Mouse (Mus musculus) kidney, postnatal 4 days (tissue): ENCODE results near the gene Ifng.
"Not testable (repeated sequence)": the region's sequence is repeated elsewhere in the genome, so short reads cannot be mapped to it uniquely, and the experiment has no call there.

Experiments
- DNase-seq, 2 experiments: peaks; one replicate each; pipeline ENCODE4 v3.0.0; 2021; ENCODE audit warnings: mixed read lengths in 2 of 2

The Ifng gene

DNA sequence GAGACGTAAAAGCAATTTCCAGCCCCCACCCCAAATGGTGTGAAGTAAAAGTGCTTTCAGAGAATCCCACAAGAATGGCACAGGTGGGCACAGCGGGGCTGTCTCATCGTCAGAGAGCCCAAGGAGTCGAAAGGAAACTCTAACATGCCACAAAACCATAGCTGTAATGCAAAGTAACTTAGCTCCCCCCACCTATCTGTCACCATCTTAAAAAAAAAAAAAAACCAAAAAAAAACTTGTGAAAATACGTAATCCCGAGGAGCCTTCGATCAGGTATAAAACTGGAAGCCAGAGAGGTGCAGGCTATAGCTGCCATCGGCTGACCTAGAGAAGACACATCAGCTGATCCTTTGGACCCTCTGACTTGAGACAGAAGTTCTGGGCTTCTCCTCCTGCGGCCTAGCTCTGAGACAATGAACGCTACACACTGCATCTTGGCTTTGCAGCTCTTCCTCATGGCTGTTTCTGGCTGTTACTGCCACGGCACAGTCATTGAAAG, at the start of gene Ifng:
Gene Ifng (plus strand): TSS at position 305 of the 499 bp plus-strand sequence.
- no peak for DNase-seq

DNA sequence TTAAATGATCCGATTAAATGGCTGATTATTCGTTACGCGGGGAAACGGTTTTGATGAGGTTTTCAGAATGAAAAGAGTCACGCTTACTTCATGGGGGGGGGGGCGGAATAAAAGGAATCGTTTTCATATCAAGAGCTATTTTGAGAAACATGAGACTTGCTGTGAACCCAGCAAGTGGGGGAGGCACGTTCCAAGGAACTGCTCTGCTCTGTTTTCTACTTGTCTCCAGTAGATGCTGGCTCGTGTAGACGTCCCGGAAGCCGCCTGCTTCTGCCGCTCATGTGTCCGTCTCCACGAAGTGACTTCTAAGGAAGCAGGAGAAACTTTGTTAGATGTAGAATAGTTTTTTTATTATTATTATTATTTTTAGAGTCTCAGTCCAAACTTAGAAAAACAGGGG, 40.9 kb upstream of the Ifng start:
- peak in 1 of 2 experiments; percentile 3 for DNase-seq

DNA sequence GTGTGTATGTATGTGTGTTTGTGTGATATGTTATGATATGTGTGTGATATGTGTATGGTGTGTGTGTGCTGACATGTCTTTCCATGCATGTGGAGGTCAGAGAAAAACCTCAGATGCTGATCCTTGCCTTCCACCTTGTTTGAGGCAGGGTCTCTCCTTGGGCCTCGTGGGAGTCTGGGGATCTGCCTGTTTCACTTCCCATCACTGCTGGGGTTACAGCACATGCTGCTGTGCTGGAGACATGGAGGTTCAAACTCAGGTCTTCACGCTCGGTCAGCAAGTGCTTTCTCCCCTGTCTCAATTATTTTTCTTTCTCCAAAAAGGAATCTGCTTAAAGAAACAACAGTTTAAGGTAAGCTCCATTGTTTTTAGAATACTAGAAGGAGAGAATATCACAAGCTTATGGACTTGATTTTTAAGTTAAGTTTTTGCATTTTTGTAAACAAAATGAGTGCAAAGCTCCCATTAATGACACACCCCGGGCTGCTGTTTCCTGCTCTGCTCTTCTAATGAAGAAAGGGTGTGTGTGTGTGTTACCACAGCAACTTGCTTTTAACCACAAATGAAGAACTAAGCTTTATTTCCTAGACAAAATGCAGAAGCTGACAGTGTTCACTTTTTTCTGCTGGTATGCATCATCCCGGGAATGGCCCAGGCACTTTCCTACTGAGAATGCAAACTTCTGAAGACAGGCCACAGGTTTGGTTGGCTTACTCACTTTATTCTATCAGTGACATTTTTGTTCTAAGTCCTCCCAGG, 34.2 kb upstream of the Ifng start:
- no peak for DNase-seq

DNA sequence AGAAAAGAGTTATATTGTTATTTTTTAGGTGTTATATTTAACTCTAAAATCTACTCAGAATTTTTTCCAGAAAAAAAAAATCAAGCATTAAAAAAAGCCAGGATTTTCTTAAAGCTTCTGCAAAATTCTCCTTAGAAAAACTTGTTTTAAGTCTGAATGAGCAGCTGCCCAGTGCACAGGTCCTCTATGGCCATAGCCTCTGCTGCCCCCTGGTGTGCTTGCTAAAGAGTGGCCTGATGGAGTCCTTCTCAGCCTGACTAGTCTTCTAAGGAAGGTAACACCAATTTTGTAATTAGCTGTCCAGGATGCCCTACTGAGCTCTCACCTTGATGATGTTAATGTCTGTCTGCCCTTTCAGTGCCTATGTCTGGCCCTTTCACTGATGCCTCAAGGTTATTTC, 29.5 kb upstream of the Ifng start:
- DNase-seq = peak; percentile 20 to 31

DNA sequence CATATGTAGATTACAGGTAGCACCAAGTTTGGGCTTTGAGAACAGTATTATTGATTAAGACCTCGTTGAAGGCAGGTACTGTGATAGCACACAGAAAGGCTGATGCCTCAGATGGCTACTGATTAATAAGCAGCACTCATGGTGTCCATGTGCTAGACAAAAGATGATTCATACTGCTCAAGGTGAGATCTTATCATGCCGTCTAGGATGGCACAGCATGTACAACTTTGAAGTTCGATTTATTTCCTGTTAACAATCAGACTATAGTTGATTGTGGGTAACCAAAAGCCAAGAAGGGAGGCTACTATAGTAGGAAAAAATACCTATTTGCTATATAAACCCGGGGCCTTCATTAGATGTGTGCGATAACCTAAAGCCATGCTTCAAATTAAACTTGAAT, 28.1 kb upstream of the Ifng start:
- no peak for DNase-seq

DNA sequence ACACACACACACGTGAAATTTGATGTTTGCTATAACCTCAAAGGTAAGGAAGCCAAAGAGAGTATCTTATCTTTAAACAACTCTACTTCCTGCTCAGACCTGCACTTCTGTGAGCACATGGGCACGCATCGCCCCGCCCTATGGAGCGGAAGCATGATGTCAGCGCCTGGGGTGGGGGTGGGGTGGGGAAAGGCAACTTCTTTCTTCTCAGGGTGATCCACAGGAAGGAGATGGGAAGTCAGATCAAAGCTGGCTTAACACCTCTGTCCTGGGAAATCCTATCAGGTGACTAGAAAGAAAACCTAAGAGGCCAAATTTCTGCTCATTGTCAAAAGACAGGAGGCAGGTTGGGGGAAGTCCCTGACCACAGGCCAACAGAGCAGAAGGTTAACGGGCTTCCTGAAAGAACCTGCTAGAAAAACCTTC, 21.8 kb upstream of the Ifng start:
- DNase-seq = no peak

DNA sequence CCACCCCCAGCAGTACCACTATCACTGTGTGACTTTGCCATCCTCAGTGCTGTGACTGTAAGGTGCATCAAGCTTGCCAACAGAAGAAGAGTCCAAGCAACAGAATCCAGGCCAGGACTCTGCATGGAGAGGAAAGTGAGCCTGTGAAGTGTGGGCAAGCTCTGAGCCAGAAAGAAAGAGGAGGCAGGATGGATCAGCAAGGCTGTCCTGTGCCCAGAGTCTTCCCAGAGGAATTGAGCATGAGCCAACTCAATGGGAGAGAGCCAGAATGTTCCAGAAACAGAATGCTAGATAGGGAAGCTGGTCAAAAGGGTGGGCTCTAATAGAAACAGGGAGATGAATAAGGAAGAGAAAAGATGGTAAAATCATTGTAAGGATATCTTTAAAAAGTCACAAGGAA, 19.9 kb upstream of the Ifng start:
- no peak for DNase-seq

DNA sequence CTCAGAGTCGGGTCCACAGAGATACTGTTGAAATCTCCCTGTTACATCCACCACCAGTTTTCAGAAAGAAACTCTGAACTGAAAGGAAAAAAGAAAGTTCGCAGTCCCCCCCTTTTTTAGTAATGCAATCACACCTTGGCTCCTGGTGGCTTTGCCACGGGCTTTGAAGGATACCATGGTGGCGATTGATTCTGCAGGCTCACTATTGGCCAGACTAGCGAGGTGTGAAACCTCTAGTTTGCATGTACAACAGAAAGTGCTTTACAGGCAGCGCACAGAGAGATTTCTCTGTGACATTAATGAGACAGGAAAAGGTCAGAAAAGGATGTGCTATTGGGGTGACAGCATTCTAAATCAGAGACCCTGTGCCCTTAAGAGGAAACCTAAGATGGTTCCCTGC, 5.3 kb upstream of the Ifng start:
- no peak for DNase-seq

DNA sequence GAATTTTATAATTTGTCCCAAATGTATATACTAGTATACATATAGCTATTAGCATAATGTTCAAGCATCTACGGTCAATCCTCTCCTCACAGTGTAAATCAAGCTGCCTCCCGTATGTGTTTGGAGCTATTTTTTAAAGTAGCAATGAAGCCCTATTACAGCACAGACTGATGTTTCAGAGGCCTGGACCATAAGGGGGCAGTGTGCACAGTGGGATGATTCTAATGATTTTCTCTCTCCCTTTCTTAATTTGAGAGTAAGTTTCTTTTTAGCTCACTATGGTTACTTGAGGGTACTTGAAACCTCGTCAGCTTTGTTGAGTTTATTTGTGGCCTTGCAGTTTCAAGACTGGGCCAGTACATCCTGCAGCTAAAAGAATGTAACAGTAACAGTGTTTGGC, 1.1 kb downstream of the Ifng start:
- DNase-seq = peak; percentile 33 to 45

DNA sequence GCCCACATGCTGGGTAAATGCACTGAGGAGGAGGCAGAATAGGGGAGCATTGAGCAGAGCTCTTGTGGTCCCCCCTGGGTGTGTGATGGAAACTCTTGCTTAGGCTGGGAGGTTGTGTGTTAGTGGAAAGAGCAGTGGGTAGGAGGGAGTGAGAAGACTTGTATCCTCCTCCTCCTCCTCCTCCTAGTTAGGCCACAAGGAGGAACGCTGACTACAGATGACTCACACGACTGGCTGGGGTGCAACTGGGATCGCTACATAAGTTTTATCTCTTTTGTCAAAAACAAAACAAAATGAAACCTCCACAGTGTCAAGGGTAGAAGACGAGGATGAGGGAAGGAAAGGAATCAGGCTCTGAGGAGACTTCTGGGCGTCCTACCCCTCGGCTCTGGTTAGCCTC, 2.2 kb downstream of the Ifng start:
- no peak for DNase-seq

DNA sequence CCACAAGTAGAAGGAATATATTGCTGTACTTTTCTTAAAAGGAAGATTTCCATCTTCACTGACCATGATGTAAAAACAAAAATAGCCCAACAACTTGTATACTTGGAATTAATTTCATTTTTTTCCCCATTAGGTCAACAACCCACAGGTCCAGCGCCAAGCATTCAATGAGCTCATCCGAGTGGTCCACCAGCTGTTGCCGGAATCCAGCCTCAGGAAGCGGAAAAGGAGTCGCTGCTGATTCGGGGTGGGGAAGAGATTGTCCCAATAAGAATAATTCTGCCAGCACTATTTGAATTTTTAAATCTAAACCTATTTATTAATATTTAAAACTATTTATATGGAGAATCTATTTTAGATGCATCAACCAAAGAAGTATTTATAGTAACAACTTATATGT, 4.2 kb downstream of the Ifng start:
- no peak for DNase-seq

DNA sequence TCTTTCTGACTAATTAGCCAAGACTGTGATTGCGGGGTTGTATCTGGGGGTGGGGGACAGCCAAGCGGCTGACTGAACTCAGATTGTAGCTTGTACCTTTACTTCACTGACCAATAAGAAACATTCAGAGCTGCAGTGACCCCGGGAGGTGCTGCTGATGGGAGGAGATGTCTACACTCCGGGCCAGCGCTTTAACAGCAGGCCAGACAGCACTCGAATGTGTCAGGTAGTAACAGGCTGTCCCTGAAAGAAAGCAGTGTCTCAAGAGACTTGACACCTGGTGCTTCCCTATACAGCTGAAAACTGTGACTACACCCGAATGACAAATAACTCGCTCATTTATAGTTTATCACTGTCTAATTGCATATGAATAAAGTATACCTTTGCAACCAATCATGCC, 4.7 kb downstream of the Ifng start:
- no peak for DNase-seq

DNA sequence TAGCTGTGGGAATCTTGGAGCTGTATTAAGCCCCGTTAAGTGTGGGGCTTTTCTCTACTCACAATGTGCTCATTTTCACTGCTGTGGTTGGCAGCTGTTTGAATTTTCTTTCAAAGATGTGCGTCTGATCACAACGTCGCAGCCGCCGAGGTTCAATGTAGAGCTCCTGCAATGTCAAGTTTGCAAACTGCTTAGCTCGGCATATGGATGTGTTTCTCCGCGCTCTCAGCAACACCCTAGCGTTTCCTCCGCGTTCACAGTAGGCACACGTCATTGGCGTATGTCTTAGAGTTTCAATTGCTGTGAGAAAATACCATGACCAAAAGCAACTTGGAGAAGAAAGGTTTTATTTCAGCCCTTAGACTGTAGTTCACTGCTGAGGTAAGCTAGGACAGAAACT, 5.1 kb downstream of the Ifng start:
- DNase-seq = no peak

DNA sequence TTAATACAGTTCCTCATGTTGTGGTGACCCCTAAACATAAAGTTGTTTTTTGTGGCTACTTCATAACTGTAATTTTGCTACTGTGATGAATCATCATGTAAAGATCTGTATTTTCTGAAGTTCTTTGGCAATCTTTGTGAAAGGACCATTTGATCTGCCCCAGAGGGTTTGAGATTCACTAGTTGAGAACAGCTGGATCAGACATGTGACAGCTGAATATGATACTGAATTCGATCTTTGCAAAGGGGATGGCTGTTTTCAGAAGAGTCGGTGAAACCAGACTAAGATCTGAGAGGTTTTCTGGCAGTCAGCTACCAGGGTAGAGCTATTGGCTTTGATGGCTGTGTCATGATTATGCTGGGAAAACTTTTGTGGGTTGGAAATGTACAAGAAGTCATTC, 10.9 kb downstream of the Ifng start:
- no peak for DNase-seq

DNA sequence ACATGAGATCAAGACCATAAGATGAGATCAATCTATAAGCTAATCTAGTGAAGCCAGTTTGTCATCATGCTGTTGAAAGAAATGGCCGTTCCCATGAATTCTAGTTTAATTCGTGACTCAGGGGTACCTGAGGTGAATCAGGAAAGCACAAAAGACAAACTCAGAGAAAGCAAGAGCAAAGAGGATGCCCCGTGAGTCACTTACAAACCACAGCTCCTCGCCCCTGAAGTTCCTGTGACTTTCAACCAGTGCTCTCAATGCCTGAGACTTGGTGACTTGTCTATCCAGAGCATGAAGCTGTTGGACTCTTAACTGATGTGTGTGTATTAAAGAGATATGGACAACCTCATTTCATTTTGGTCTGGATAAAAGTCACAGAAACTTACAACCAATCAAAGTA, 17.9 kb downstream of the Ifng start:
- DNase-seq = no peak

DNA sequence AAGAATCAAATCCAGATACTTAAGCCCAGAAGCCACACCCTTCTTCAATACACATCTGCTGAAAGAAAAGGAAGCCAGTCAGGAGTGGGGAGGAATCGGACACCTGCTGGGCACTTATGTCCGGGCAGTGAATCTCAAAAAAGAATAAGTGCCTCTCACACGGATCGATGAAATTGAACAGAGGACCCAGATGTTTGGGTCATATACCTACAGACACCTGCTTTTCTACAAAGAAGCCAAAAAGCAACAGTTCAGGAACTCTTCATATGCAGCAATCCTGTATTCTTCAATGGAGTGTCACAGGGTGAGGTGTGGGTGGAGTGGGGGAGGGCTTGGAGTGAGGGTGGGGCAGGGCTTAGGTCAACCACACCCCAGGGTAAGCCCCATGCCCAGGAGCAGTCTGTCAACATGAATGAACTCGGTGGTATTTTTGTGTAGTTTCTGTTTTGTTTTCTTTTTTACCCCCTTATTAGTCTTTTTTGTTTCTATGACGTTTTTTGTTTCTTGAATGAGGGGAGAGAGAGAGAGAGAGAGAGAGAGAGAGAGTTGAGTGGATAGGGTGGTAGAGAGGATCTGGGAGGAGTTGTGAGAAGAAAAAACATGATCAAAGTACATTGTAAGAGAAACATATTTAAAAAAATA, 20.4 kb downstream of the Ifng start:
- no peak for DNase-seq

DNA sequence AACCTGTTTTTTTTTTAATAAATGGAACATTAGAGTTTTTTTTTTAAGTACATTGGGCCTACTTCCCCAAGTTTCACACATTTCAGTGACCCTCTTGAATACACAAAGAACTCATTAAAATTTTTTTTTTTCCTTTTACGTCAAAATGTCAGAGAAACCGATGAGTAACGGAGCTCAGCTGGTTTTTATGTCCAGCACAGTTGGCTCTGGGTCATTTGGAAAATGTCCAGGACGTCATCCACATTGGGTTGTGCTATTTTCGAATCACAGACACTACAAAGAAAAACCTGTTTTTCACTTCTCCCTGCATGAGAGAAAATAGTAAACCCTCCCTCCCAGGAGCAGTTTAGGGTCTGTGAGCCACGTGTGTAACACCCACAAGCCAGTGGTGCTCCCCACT, 25.6 kb downstream of the Ifng start:
- DNase-seq = peak; percentile 67 to 74

DNA sequence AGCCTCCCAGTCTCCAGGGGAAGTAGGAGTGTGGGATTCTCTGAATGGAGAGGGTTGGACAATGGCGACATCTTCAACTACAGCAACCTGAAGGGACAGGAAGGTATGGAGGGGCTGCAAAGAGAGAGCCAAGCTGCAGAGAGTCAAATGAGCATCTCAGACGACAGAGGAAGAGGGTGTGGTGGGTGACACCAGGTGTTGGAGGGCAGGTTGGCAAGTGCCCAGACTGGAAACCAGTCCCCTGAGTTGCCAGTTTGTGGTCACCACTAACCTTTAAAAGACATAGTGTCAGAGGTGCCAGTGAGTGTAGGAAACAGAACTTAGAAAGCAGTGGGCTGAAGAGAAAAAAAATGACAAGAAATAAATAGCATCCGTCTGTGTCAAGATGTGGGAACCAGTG, 28.2 kb downstream of the Ifng start:
- DNase-seq = no peak

DNA sequence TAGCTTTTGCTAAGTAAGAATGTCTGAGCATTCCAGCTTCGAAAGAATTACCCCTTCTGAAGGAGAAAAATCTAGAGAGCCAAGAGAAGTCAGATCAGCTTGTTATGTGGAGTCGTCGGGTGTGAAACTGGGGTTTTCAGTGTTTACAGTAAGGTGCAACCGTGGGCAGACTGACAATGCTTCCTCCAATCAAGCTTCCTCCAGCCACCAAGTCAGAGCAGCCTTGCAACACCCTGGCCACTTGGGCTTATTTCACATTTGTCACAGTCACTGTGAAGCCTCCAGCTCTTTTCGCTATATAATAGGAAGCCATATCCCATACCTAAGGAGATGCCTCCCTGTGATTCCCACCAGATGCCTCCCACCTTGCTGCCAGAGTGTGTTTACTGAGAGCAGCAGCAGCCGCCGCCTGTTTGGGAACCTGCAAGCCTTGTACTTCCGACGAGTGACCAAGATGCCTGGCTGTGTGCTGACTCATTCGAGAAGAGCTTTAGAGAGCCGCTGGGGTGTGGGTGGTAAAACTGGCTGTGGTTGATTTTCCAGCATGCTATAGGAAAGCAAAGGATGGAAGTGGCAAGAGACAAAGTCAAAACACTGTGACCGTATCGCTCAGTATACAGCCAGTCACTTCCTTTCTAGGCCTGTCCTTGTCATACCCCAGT, 29.6 kb downstream of the Ifng start:
- no peak for DNase-seq

DNA sequence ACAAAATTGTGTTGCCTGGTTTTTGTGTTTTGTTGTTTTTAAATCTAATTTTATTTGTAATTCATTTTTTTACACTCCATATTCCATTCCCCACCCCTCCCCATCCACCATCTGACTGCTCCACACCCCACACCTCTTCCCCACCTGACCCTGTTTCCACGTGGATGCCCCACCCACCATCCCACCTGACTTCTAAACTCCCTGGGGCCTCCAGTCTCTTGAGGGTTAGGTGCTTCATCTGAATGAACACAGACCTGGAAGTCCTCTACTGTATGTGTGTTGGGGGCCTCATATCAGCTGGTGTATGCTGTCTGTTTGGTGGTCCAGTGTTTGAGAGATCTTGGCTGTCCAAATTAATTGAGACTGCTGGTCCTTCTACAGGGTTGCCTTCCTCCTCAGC, 32.0 kb downstream of the Ifng start:
- not testable (repeated sequence) for DNase-seq

DNA sequence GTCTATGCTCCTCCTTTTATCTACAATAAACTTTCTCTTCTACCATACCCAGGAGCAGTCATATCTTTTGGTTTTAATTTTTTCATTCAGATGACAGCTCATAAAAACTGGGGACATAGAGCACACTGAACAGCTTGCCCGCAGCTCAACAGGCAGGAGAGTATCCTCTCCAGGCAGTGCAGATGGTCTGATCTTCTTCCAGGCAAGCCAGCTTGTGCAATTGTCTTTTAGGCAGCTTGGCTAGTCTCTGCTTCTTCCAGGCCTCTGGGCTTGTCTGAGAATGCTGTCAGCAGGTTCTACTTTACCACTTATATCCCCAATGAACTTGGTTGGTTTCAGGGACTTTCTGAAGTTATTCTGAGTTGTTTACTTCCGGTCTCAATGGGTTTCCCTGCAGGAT, 35.9 kb downstream of the Ifng start:
- no peak for DNase-seq

DNA sequence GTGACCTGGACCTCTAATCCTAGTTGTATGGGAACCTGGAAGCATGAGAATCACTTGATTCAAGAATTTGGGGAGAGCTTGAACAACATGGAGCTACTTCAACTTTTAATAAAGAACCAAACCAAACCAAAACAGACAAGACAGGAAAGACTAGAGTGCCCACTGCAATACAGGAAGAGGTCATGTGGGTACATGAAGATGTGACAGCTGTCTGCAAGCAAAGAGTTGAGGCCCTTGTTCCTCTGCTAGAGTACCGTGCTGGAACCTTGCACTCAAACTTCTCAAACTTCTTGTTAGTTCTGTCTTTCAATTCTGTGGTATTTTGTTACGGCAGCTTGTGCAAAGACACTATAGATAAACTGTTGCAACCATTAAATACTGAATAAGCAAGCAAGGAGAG, 36.5 kb downstream of the Ifng start:
- no peak for DNase-seq

DNA sequence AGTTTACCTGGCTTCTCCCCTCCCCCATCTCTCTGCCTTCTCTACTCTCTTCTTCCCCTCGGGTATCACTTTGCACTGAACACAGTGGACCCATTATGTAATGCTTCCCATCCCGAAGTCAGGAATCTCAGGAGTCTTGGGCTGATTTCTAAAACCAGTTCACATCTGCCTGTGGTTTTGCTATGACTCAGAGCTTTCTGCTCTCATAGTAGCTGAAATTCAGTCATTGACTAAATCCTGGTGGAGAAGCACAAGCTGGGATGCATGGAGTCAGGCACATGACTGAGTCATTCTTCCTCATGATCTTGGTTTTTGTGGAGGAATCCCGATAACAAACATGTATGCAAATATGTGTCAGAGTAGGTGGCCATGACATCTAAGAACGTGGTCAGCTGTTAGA, 38.4 kb downstream of the Ifng start:
- no peak for DNase-seq

DNA sequence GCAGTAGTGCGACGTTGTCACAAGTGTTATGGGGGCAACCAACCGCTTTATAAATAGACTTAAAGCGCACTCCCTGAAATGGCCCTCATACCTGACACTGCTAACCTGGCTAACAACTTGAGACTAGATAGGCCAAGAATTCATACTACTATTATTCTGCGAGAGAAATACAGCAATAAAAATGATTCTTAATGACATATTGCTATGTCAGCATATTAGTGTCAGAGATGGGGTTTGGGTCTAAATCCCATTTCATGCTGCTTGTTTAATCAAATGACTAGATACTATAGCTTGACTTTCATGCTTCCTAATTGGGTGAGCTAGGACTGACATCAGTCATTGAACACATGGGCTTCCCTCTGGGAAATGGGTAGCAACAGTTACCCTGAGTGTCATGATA, 39.3 kb downstream of the Ifng start:
- DNase-seq = no peak
